Mouse (Mus musculus) hindbrain, embryonic 16.5 days (tissue): ENCODE measurements at regions not wholly inside any gene's neighbourhood (a gene's known extent, or its start where the extent isn't known, plus 50 kb on each side); places are given as distances from the start of the nearest gene placed in this dataset.

ENCODE experiments used
- ATAC-seq: fragments of 200-750 bp; cut with Nextera tagmentation; 2 replicates; pipeline ENCODE4 v1.8.0; 2017; ENCODE audit warnings: moderate TSS enrichment, moderate library complexity
- H3K27ac ChIP-seq: fragments of 300-500 bp; sonication (generic); 2 replicates; pipeline ENCODE4 v1.5.1; 2014; ENCODE audit warnings: low read depth, mild to moderate bottlenecking, control low read depth, low read length, moderate library complexity
- H3K27me3 ChIP-seq: fragments of 300-500 bp; sonication (generic); replicated peaks from 2 replicates; pipeline ENCODE4 v1.6.1; 2014; ENCODE audit warnings: low read length; ENCODE audit not compliant: control insufficient read depth, insufficient read depth
- H3K36me3 ChIP-seq: fragments of 300-500 bp; sonication (generic); 2 replicates; pipeline ENCODE4 v1.6.1; 2014; ENCODE audit warnings: mild to moderate bottlenecking, low read length, moderate library complexity, mixed read lengths; ENCODE audit not compliant: control insufficient read depth, insufficient read depth
- H3K4me1 ChIP-seq: fragments of 300-500 bp; sonication (generic); 2 replicates; pipeline ENCODE4 v1.6.1; 2014; ENCODE audit warnings: low read depth, low read length; ENCODE audit not compliant: control insufficient read depth, insufficient read depth
- H3K4me2 ChIP-seq: fragments of 300-500 bp; sonication (generic); 2 replicates; pipeline ENCODE4 v1.6.1; 2014; ENCODE audit warnings: mild to moderate bottlenecking, low read length, control low read depth, moderate library complexity
- H3K4me3 ChIP-seq: fragments of 300-500 bp; sonication (generic); 2 replicates; pipeline ENCODE4 v1.5.1; 2014; ENCODE audit warnings: mild to moderate bottlenecking, low read length, control low read depth, moderate library complexity
- H3K9ac ChIP-seq: fragments of 300-500 bp; sonication (generic); 2 replicates; pipeline ENCODE4 v1.6.1; 2014; ENCODE audit warnings: low read depth, mild to moderate bottlenecking, control low read depth, low read length, moderate library complexity
- H3K9me3 ChIP-seq: fragments of 300-500 bp; sonication (generic); 2 replicates; pipeline ENCODE4 v1.6.1; 2014; ENCODE audit warnings: mild to moderate bottlenecking, low read length, moderate library complexity; ENCODE audit not compliant: control insufficient read depth
- WGBS: fragments of 180-500 bp; shearing (Covaris S2); extraction: QIAGEN DNeasy Blood & Tissue Kit; methylation state at CpG from one replicate; pipeline ENCODE4 v1.1.7; 2014; 5-methylcytosine and 5-hydroxymethylcytosine counted together

- WGBS = 41% methylated on average over 7 of the region's 7 CpGs
- Histone ChIP-seq H3K9ac (no peak overlapping the region), H3K4me1 (no peaks in the 10 kb centered on the region), H3K4me3 (no peak overlapping the region), H3K27me3 (no peaks in the 10 kb centered on the region), H3K4me2 (no peak overlapping the region), H3K9me3 (no peaks in the 10 kb centered on the region), H3K36me3 (no peaks in the 10 kb centered on the region), H3K27ac (no peak overlapping the region)
- ATAC-seq = peak; percentile 71; the same call in 1 of the 2 replicates
Observed at GRCm38 (mm10) chr5:105986401-105986800, 110.0 kb downstream of the Zfp326 start.

DNA sequence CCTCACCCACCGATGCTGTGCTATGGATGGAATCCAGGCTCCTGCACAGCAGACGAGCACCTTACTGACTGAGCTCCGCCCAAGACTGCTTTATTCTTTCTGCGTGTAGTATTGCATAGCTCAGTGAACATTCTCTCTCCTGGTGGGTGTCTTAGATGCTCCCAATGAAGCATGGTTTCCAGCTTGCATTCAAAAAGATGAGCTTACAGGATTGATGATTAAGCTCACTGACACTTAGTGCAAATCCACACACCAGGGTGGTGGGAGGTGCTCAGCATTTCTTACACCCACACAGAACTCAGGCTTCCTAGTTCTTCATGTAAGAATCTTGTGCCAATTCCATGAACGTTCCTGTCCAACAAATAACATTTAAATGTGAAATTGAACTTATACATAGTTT is 106.8 kb downstream of the Zfp326 start:
- no peak overlapping the region for H3K4me2 ChIP-seq
- no peaks in the 10 kb centered on the region for H3K4me1 ChIP-seq
- H3K27ac ChIP-seq = no peak overlapping the region
- H3K36me3 ChIP-seq = no peaks in the 10 kb centered on the region
- ATAC-seq = no peak
- H3K4me3 ChIP-seq = no peak overlapping the region
- no peaks in the 10 kb centered on the region for H3K9me3 ChIP-seq
- no peak overlapping the region for H3K9ac ChIP-seq
- H3K27me3 ChIP-seq = no peaks in the 10 kb centered on the region
- 78% methylated on average over 5 of the region's 5 CpGs for WGBS

DNA sequence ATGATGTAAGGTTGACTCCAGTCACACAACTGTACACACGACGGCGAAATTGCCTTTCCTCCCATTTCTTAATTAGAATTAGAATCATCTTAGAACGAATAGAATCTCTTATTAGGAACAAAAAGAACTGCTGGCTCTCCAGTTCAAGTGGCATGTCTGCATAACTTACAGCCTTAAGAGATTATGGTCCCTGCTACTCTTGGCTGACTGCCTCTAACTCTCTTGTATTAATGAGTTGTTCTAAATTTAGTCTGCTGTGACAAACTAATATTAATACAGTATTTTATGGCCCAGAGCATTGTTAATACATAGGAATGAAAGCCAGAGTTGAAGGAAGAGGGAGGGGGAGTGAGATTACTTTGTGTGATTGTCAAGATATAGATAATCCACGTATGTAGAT is 100.4 kb downstream of the Zfp326 start:
- no peak overlapping the region for H3K4me3 ChIP-seq
- H3K36me3 ChIP-seq = no peaks in the 10 kb centered on the region
- H3K9me3 ChIP-seq = no peaks in the 10 kb centered on the region
- H3K4me2 ChIP-seq = no peak overlapping the region
- H3K27me3 ChIP-seq = no peaks in the 10 kb centered on the region
- no peak overlapping the region for H3K9ac ChIP-seq
- ATAC-seq = no peak
- 0 out of 2 replicates have a peak, but pooled peaks cover 2% of the 10 kb centered on the region for H3K4me1 ChIP-seq
- H3K27ac ChIP-seq = no peak overlapping the region
- 79% methylated on average over 5 of the region's 5 CpGs for WGBS

DNA sequence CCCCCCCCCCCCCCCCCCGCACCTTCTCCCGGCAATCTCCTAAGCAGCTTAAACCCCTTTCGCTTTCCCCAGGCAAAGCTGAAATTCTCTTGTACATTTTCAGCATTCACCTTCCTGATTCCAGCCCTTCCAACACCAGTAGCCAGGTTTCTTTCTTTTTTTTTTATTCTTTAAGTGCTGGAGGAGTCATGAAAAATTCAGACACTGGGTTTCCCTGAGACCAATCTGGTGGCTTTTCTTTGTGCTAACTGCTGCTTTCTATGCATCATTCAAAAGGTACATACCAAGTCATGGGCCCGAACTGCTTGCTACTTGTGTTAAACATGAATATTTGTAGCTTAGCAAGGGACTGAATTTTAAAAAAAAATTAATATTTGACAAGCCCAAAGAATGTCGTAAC is 99.7 kb downstream of the Zfp326 start:
- Histone ChIP-seq H3K4me3 (no peak overlapping the region), H3K36me3 (no peaks in the 10 kb centered on the region), H3K4me1 (0 out of 2 replicates have a peak, but pooled peaks cover 2% of the 10 kb centered on the region), H3K9me3 (no peaks in the 10 kb centered on the region), H3K9ac (no peak overlapping the region), H3K27ac (no peak overlapping the region), H3K27me3 (no peaks in the 10 kb centered on the region), H3K4me2 (peak overlapping the region; percentile 50)
- 59% methylated on average over 4 of the region's 5 CpGs for WGBS
- ATAC-seq = no peak

DNA sequence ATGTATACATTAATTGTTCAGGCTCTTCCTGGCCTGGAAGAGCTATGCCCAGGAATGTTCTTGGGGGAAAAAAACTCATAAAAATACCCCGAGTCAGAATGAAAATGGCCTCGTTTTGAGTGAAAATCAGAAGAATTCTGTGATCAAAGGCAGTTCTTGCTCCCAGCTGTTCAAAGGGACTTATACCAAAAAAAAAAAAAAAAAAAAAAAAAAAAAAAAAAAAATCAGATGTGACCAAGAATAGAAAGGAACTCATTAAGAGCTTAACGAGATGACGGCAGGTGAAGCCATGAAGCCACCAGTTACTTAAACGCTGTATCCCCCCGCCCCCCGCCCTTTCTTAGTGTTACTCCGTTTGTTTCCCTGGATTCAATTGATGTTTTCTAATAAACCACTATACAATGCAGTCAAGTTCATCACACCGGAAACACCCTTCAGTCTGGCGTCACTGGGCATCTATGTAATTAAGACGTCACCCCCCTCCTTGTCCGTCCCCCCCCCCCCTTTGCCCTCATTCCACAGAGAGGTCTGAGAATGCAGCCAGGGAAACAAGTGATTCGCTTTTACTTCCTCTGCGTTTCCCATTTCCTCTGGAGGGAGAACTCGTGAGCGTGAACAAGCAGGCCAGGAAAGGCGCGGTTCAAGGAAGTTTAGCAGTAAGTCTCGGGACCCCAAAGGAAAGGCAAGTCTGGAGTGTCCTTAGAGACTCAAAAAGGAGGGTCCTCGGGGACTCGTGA is 99.1 kb downstream of the Zfp326 start:
- Histone ChIP-seq H3K4me3 (peak overlapping the region; percentile 16; the same call in 1 of the 2 replicates), H3K4me1 (0 out of 2 replicates have a peak, but pooled peaks cover 2% of the 10 kb centered on the region), H3K27ac (no peak overlapping the region), H3K36me3 (no peaks in the 10 kb centered on the region), H3K9ac (no peak overlapping the region), H3K9me3 (no peaks in the 10 kb centered on the region), H3K4me2 (peak overlapping the region; percentile 50), H3K27me3 (no peaks in the 10 kb centered on the region)
- 38% methylated on average over 21 of the region's 21 CpGs for WGBS
- ATAC-seq = peak; percentile 30; the same call in 1 of the 2 replicates

- H3K27ac ChIP-seq = no peak overlapping the region
- WGBS = 53% methylated on average over 18 of the region's 18 CpGs
- no peak overlapping the region for H3K4me2 ChIP-seq
Observed at GRCm38 (mm10) chr5:105974576-105975177, 98.3 kb downstream of the Zfp326 start.

More at GRCm38 (mm10) chr5:105974576-105975177, 98.3 kb downstream of the Zfp326 start:
- Histone ChIP-seq H3K4me3 (no peak overlapping the region), H3K9me3 (no peaks in the 10 kb centered on the region), H3K27me3 (no peaks in the 10 kb centered on the region), H3K9ac (no peak overlapping the region), H3K4me1 (0 out of 2 replicates have a peak, but pooled peaks cover 2% of the 10 kb centered on the region), H3K36me3 (no peaks in the 10 kb centered on the region)
- ATAC-seq = no peak
